Mouse (Mus musculus) midbrain, embryonic 11.5 days (tissue): ENCODE results near the gene Gm17509. TPM values are rescaled to one million over a fixed set of nuclear protein-coding genes. Genes with fewer than 3 reads are reported as not detected.
A peak's percentile ranks its signal among the peaks of the same experiment; 100 is the strongest.

Source experiments
- ATAC-seq: fragments of 200-750 bp; cut with Nextera tagmentation; 2 replicates; pipeline ENCODE4 v1.8.0; 2017; ENCODE audit warnings: moderate TSS enrichment, moderate library complexity; ENCODE audit not compliant: low FRiP score
- DNase-seq: peaks from one replicate; pipeline ENCODE4 v3.0.0; 2015; ENCODE audit warnings: low spot score; ENCODE audit errors: missing footprints
- H3K27ac ChIP-seq: fragments of 300-500 bp; sonication (generic); 2 replicates; pipeline ENCODE4 v1.5.1; 2014; ENCODE audit warnings: low read depth, low read length
- H3K27me3 ChIP-seq: fragments of 300-500 bp; sonication (generic); 2 replicates; pipeline ENCODE4 v1.6.1; 2014; ENCODE audit warnings: mild to moderate bottlenecking, low read length, moderate library complexity, mixed read lengths; ENCODE audit not compliant: control insufficient read depth, insufficient read depth
- H3K36me3 ChIP-seq: fragments of 300-500 bp; sonication (generic); 2 replicates; pipeline ENCODE4 v1.6.1; 2014; ENCODE audit warnings: mild to moderate bottlenecking, low read length, moderate library complexity, mixed read lengths; ENCODE audit not compliant: control insufficient read depth, insufficient read depth
- H3K4me1 ChIP-seq: fragments of 300-500 bp; sonication (generic); 2 replicates; pipeline ENCODE4 v1.6.1; 2014; ENCODE audit warnings: low read length; ENCODE audit not compliant: control insufficient read depth, insufficient read depth
- H3K4me2 ChIP-seq: fragments of 300-500 bp; sonication (generic); 2 replicates; pipeline ENCODE4 v1.6.1; 2014; ENCODE audit warnings: mild to moderate bottlenecking, moderate library complexity
- H3K4me3 ChIP-seq: fragments of 300-500 bp; sonication (generic); 2 replicates; pipeline ENCODE4 v1.5.1; 2014; ENCODE audit warnings: low read depth, low read length
- H3K9ac ChIP-seq: fragments of 300-500 bp; sonication (generic); 2 replicates; pipeline ENCODE4 v1.6.1; 2014; ENCODE audit warnings: low read length
- H3K9me3 ChIP-seq: fragments of 300-500 bp; sonication (generic); 2 replicates; pipeline ENCODE4 v1.6.1; 2016; ENCODE audit warnings: low read length; ENCODE audit not compliant: control insufficient read depth
- WGBS: fragments of 180-500 bp; shearing (Covaris S2); extraction: QIAGEN DNeasy Blood & Tissue Kit; methylation state at CpG from one replicate; pipeline ENCODE4 v1.1.7; 2014; 5-methylcytosine and 5-hydroxymethylcytosine counted together
- polyA plus RNA-seq: library from polyadenylated mRNA; unstranded; fragments of >200 nt; fragmentation: Nextera tagmentation; extraction: Ambion mirVana; gene quantifications from 2 replicates; pipeline ENCODE4 v1.2.1, GENCODE M21; 2014

Gene Gm17509
- polyA plus RNA-seq, 1 experiment from 2014 or later, result 0.68 TPM

DNA sequence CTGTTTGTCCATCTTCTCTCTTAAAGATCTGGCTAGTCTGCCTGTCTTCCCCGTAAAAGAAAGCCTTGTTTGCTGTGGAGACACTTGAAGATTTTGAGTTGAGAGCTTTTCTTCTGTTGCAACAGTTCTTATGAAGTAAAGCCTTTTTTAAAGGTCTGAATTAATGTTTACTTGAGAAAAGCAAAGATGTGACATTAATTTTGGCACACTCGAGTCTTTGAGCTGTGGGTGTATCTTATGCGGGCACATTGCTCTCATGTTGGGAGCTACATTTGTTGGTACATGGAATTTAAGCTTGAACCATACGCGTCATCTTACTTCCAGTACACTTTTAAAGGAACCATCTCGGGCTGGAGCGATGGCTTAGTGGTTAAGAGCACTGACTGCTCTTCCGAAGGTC lies 12.9 kb upstream of the Gm17509 start:
- H3K27me3 ChIP-seq, result no peaks in the 10 kb centered on the region
- no peak overlapping the region for H3K9ac ChIP-seq
- H3K9me3 ChIP-seq, result no peaks in the 10 kb centered on the region
- 90% methylated on average over 8 of the region's 8 CpGs for WGBS
- no peaks in the 10 kb centered on the region for H3K36me3 ChIP-seq
- H3K4me2 ChIP-seq, result no peak overlapping the region
- ATAC-seq (no peak), DNase-seq (no peak)
- no peak overlapping the region for H3K4me3 ChIP-seq
- no peaks in the 10 kb centered on the region for H3K4me1 ChIP-seq
- no peak overlapping the region for H3K27ac ChIP-seq

DNA sequence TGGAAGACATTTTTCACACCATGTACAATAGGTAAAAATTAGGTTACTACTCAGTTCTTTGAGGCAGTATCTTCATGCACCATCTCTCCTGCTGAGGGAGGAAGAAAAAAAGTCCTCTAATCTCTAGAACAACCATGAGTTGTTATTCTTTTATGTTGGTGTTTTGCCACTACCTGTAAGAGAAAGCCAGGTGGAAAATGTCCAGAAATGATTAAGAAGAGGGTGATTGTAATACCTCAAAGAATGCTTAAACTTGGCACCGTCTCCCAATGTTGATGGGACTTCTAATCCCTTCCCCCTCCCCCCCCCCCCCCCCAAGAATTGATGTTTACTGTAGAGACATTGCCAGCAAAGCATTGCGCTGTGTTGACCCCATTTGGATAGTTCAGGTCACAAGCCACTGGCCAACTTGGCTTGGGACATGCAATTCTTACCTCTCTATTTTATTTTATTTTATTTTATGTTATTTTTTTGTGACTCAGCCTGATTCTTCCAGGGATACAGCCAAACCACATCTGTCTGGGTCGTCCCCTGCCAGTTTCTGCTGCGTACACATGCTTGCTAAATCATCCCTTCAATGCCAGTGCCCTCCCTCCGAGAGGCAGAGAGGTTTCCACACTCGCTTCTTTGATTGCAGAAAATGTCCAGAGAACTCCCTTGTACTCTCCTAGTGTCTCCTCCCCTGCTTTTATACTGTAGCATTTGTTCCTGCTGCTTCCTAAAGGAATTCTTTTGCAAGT lies 9.7 kb upstream of the Gm17509 start:
- H3K4me3 ChIP-seq, result no peak overlapping the region
- no peak overlapping the region for H3K4me2 ChIP-seq
- 80% methylated on average over 6 of the region's 6 CpGs for WGBS
- H3K27ac ChIP-seq, result no peak overlapping the region
- no peak overlapping the region for H3K9ac ChIP-seq
- DNase-seq (no peak), ATAC-seq (no peak)
- H3K9me3 ChIP-seq, result no peaks in the 10 kb centered on the region
- H3K4me1 ChIP-seq, result no peaks in the 10 kb centered on the region
- no peaks in the 10 kb centered on the region for H3K27me3 ChIP-seq
- H3K36me3 ChIP-seq, result no peaks in the 10 kb centered on the region

DNA sequence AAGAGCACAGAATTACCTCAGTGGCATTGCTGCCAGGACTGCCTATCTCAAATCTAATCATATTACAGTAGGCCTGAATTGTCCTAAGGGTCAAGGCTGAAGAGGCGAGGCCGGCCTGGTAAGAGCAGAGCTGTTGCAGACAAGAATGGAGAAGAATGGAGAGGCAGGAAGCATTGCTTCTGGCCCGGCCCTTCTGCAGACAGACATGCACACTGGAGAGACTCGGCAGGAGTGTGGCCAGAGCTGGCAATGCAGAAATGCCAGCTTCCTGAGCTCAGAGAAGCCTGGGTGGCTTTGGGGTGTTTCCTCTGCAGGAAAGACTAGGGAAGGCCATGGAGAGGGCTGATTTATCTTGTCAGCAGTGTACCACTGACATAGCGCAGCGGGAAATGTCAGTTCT lies 4.7 kb upstream of the Gm17509 start:
- no peak for ATAC-seq
- H3K4me1 ChIP-seq, result peaks cover 7% of the 10 kb centered on the region
- no peak overlapping the region for H3K9ac ChIP-seq
- H3K9me3 ChIP-seq, result no peaks in the 10 kb centered on the region
- no peaks in the 10 kb centered on the region for H3K27me3 ChIP-seq
- H3K36me3 ChIP-seq, result no peaks in the 10 kb centered on the region
- no peak overlapping the region for H3K4me2 ChIP-seq
- 83% methylated on average over 6 of the region's 6 CpGs for WGBS
- no peak for DNase-seq
- no peak overlapping the region for H3K27ac ChIP-seq
- H3K4me3 ChIP-seq, result no peak overlapping the region

DNA sequence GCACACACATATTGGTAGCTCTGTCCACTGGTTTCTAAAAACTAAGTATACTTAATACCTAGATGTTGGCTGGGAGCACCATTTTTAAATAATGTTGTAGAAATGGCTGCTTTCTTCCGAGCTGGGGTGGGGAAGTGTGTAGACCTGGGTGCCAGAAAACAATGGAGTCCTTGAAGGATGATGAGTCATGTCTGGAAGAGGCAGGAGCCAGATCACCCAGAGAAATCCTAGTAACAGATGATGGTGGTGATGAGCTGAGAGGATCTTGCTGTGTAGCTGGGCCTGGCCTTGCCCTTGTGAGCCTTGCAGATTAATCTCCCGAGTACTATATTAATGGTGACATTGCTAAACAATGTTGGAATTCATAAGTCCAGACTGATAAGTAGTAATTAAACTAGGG lies 4.0 kb upstream of the Gm17509 start:
- 84% methylated on average over 2 of the region's 2 CpGs for WGBS
- Histone ChIP-seq H3K4me1 (peaks cover 10% of the 10 kb centered on the region), H3K27ac (no peak overlapping the region), H3K4me3 (no peak overlapping the region), H3K9me3 (no peaks in the 10 kb centered on the region), H3K4me2 (no peak overlapping the region), H3K36me3 (no peaks in the 10 kb centered on the region), H3K9ac (no peak overlapping the region), H3K27me3 (no peaks in the 10 kb centered on the region)
- no peak for ATAC-seq
- DNase-seq, result no peak

DNA sequence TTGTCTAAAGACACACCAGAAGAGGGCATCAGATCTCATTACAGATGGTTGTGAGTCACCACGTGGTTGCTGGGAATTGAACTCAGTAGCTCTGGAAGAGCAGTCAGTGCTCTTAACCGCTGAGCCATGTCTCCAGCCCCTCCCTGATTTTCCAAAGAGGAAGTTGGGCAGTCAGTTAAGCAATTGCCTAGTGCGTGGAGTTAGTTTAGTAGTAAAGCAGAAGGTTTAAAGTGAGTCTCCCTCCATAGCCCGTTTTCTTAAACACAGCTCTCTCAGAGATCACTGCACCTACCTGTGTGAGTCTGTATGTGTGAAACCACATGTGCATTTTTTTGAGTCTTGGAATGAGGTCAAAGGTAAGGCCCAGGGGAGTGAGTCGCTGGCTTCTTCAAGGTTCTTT lies 2.2 kb upstream of the Gm17509 start:
- DNase-seq (no peak), ATAC-seq (no peak)
- Histone ChIP-seq H3K36me3 (no peaks in the 10 kb centered on the region), H3K27ac (no peak overlapping the region), H3K4me3 (no peak overlapping the region), H3K9me3 (no peaks in the 10 kb centered on the region), H3K4me2 (no peak overlapping the region), H3K27me3 (no peaks in the 10 kb centered on the region), H3K4me1 (peaks cover 10% of the 10 kb centered on the region), H3K9ac (no peak overlapping the region)
- 50% methylated on average over 5 of the region's 5 CpGs for WGBS

DNA sequence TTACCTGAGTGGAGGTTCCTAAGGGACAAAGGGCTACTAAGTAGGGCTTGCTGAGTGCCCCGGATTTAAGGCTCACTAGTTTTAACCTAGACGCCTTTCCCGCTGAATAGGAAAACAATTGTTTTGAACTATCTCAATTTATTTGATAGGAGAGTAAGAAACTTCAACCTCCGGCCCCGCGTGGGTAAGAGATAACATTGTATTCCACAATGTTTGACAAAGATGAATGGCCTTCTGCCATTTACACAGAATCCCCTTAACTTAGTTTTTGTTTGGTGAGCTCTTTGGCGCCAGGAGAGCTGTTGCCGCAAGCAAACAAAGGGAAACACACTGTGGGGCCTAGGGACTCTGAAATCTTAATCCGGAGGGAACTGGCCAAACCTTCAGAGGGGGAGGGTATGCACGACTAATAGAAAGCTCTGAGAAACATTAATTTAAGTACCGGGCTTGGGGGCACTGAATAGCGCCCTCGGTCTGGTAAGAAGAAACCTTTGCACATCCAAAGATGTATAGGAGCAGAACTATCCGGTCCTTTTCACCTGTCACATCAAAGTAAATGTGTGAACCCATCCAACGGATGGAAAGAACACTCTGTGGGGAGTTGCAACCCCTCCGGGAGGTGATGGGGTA lies 889 bp downstream of the Gm17509 start:
- Histone ChIP-seq H3K27ac (peak overlapping the region; percentile 82), H3K4me3 (peak overlapping the region; percentile 70), H3K4me1 (peaks cover 22% of the 10 kb centered on the region), H3K4me2 (peak overlapping the region; percentile 68), H3K9me3 (no peaks in the 10 kb centered on the region), H3K36me3 (no peaks in the 10 kb centered on the region), H3K27me3 (no peaks in the 10 kb centered on the region), H3K9ac (peak overlapping the region; percentile 89)
- WGBS, result under 1% methylated on average over 16 of the region's 16 CpGs
- ATAC-seq (peak; percentile 49), DNase-seq (peak; percentile 91)

DNA sequence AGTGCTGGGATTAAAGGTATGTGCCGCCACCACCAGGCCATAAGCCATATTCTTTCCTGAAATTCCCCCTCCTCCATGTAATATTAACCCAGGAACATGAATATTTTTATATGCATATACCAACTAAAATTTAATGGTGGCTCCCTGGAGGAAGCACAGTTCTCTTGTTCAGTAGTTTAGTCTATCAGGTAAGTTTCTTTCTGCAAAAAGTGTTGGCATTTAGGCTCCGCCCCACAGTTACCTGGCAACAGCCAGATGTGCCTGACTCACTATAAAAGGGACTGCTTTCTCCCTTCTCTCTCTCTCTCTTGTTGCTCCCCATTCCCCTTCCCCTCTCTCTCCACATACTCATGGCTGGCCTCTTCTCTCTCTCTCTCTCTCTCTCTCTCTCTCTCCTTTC lies 2.8 kb downstream of the Gm17509 start:
- Histone ChIP-seq H3K4me1 (peaks cover 22% of the 10 kb centered on the region), H3K27me3 (no peaks in the 10 kb centered on the region), H3K9me3 (no peaks in the 10 kb centered on the region), H3K4me2 (no peak overlapping the region), H3K36me3 (no peaks in the 10 kb centered on the region), H3K4me3 (no peak overlapping the region), H3K27ac (no peak overlapping the region), H3K9ac (no peak overlapping the region)
- DNase-seq (no peak), ATAC-seq (no peak)
- 82% methylated on average over 2 of the region's 2 CpGs for WGBS

DNA sequence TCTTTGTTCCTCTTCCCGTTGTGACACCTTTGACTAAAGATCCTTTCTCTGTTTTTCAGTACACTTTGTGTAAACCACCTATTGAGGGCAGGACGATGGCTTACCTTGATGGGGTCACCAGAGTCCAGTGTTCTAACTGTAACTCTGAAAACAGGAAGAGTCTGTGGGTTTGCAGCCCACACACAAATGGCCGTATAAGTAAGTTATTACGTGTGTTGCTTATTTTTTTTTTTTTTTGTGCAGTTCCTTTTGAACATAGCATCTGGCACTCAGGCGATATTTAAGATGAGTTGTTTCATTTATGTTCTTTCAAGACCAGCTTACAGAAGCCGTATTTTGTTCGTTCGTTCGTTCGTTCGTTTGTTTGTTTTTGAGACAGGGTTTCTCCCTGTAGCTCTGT lies 3.3 kb downstream of the Gm17509 start:
- no peaks in the 10 kb centered on the region for H3K27me3 ChIP-seq
- H3K27ac ChIP-seq, result no peak overlapping the region
- peaks cover 22% of the 10 kb centered on the region for H3K4me1 ChIP-seq
- no peak overlapping the region for H3K9ac ChIP-seq
- no peak overlapping the region for H3K4me2 ChIP-seq
- no peak for ATAC-seq
- H3K36me3 ChIP-seq, result no peaks in the 10 kb centered on the region
- no peak overlapping the region for H3K4me3 ChIP-seq
- WGBS, result 65% methylated on average over 11 of the region's 11 CpGs
- no peak for DNase-seq
- no peaks in the 10 kb centered on the region for H3K9me3 ChIP-seq

DNA sequence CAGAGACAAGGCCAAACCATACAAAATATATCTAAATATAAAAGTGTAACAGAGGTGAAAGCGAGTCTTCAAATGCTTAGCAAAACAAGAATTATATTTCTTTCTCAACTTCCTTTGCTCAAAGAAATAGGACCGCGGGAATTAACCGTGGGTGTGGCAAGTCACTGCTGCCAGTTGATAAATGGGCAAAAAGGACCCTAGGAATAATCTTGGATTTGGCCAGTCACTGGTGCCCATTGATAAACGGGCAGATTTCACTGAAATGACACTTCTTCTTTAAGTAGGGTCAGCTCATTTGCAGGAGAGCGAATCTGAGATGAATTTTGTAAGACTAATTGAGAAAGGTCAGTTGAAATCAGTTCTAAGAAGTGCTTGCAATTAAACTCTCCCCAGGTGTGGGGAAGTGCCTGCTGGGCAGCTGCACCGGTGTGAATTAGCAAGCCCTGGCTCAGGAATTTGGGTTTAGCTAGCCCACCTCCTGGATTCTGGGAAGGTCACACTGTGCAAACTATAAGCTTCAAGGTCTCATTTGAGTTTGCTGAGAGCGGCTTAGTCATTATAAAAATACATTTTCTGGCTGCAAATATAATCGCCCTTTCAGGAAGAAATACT lies 4.0 kb downstream of the Gm17509 start:
- Histone ChIP-seq H3K4me2 (no peak overlapping the region), H3K9me3 (no peaks in the 10 kb centered on the region), H3K27me3 (no peaks in the 10 kb centered on the region), H3K36me3 (no peaks in the 10 kb centered on the region), H3K4me3 (no peak overlapping the region), H3K9ac (no peak overlapping the region), H3K4me1 (peaks cover 18% of the 10 kb centered on the region), H3K27ac (no peak overlapping the region)
- WGBS, result 12% methylated on average over 9 of the region's 9 CpGs
- ATAC-seq, result no peak
- no peak for DNase-seq
